Mouse (Mus musculus): ENCODE results near the gene Olfr1214.
"Not testable (repeated sequence)": the region's sequence is repeated elsewhere in the genome, so short reads cannot be mapped to it uniquely, and the experiment has no call there.

The Olfr1214 gene

GRCm38 (mm10) chr2:88992553-88992952 is at the start of gene Olfr1214:
Gene Olfr1214, minus strand, starts transcription at chr2:88992653.
- no peak for DNase-seq

- no peak for DNase-seq
Observed at GRCm38 (mm10) chr2:89031965-89032364, 39.5 kb upstream of the Olfr1214 start, which contains the start of gene Olfr1217. Gene Olfr1217, minus strand, starts transcription at chr2:89032065.

DNA sequence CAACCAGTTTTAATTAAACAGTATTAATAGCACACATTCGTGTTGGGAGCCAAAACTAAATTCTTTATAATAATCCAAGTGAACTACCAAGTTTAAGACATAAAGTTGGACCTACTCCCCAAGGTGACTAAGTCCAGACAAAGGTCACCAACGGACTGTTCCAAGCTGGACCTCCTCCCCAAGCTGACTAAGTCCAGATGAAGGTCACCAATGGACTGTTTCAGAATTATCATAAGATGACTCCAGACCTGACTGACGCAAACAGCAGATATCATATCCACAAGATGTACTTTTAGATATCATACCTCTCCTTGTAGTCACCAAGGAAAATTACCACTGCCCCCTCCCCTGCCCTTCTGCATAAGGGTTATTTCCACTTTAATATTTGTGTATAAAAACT is 29.0 kb upstream of the Olfr1214 start:
- not testable (repeated sequence) for DNase-seq

- DNase-seq = no peak
Observed at GRCm38 (mm10) chr2:89018240-89018639, 25.8 kb upstream of the Olfr1214 start, which contains the start of gene Olfr1216. Gene Olfr1216, minus strand, starts transcription at chr2:89018340.

- DNase-seq = no peak
Observed at GRCm38 (mm10) chr2:89006873-89007272, 14.4 kb upstream of the Olfr1214 start, which contains the start of gene Olfr1215. Gene Olfr1215, minus strand, starts transcription at chr2:89006973.

- no peak for DNase-seq
Observed at GRCm38 (mm10) chr2:88980181-88980580, 12.3 kb downstream of the Olfr1214 start, which contains the start of gene Gm13762. Gene Gm13762, minus strand, starts transcription at chr2:88980281.

DNA sequence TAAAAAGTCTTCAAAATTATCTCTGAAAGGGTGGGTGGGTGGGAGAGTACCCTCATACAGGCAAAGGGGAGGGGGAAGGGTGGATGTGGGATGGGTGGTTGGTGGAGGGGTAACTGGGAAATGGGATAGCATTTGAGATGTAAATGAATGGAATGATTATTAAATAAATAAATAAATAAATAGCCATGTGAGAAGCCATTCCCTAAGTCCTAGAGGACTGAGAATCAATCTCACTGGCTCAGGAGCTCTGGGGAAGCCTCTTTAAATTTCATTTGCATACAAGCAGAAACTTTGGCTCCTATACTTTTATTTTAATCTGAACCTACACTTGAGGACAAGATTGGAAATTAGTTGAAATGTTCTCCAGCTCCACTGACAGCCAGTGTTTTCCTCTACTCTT is 38.8 kb downstream of the Olfr1214 start, which contains the start of gene Olfr1212:
TSS of gene Olfr1212 (plus strand) at position 301 of the 400 bp plus-strand sequence.
- DNase-seq = no peak

GRCm38 (mm10) chr2:88938011-88938410 is 54.4 kb downstream of the Olfr1214 start, which contains the start of gene Olfr1211:
Gene Olfr1211, minus strand, starts transcription at chr2:88938111.
- DNase-seq = no peak
